Mouse (Mus musculus): ENCODE results near the gene 4930522H14Rik.

Gene 4930522H14Rik

GRCm38 (mm10) chr4:109475577-109476553, 55.2 kb downstream of the 4930522H14Rik start:
- peak; percentile 19 for DNase-seq (ENCODE audit: low read depth, low spot score)

- no peak for DNase-seq (ENCODE audit: low read depth, low spot score)
Measured at GRCm38 (mm10) chr4:109475078-109475477, 56.0 kb downstream of the 4930522H14Rik start.

GRCm38 (mm10) chr4:109472566-109472965, 58.5 kb downstream of the 4930522H14Rik start:
- no peak for DNase-seq (ENCODE audit: low read depth, low spot score)

GRCm38 (mm10) chr4:109471606-109472005, 59.5 kb downstream of the 4930522H14Rik start:
- DNase-seq (ENCODE audit: low read depth, low spot score): no peak

GRCm38 (mm10) chr4:109467687-109468086, 63.4 kb downstream of the 4930522H14Rik start:
- DNase-seq (ENCODE audit: low read depth, low spot score): no peak

GRCm38 (mm10) chr4:109463892-109464291, 67.2 kb downstream of the 4930522H14Rik start:
- DNase-seq (ENCODE audit: low read depth, low spot score): no peak

GRCm38 (mm10) chr4:109460421-109461179, 70.5 kb downstream of the 4930522H14Rik start:
- no peak for DNase-seq (ENCODE audit: low read depth, low spot score)

GRCm38 (mm10) chr4:109456821-109457220, 74.3 kb downstream of the 4930522H14Rik start:
- DNase-seq (ENCODE audit: low read depth, low spot score): no peak

Measured in embryo, embryonic 11.5 days (tissue).